Mouse (Mus musculus) CH12.LX (cell line): ENCODE data around the gene Mrpl3. TPM values are rescaled to one million over a fixed set of nuclear protein-coding genes. Genes with fewer than 3 reads are reported as not detected.
"Not testable (repeated sequence)": the region's sequence is repeated elsewhere in the genome, so short reads cannot be mapped to it uniquely, and the experiment has no call there.

ENCODE experiments used
- DNase-seq: peaks from one replicate; pipeline ENCODE4 v3.0.0-alpha.2; 2013; ENCODE audit errors: extremely low read depth
- H3K27ac ChIP-seq: 2 replicates; pipeline ENCODE4 v1.5.1; 2012; ENCODE audit warnings: low read depth, mild to moderate bottlenecking, control low read depth, moderate library complexity; ENCODE audit not compliant: insufficient read depth
- H3K27me3 ChIP-seq: replicated peaks from 2 replicates; pipeline ENCODE3; 2012; ENCODE audit warnings: inconsistent platforms
- H3K36me3 ChIP-seq, 2 experiments: replicated peaks in 1 of 2; 2 replicates each; pipeline versions ENCODE3 to v1.6.1; 2012; ENCODE audit warnings: inconsistent platforms in 1 of 2, low read length in 1 of 2, mild to moderate bottlenecking in 1 of 2, mixed read lengths in 1 of 2, moderate library complexity in 1 of 2; ENCODE audit not compliant: control insufficient read depth in 1 of 2, insufficient read depth in 1 of 2
- H3K4me1 ChIP-seq, 2 experiments: 2 replicates each; pipeline ENCODE4 v1.6.1; 2012; ENCODE audit warnings: inconsistent platforms in 1 of 2, moderate library complexity in 1 of 2; ENCODE audit not compliant: insufficient read depth in 2 of 2, control insufficient read depth in 1 of 2
- H3K4me2 ChIP-seq: 2 replicates; pipeline ENCODE4 v1.6.1; 2012; ENCODE audit warnings: low read depth, mild to moderate bottlenecking, control low read depth; ENCODE audit not compliant: poor library complexity, insufficient read depth, severe bottlenecking
- H3K4me3 ChIP-seq, 3 experiments: fragments of 150-350 bp in 1 of 3; sonication (generic) in 1 of 3; replicated peaks in 1 of 3; 2 replicates each; pipeline versions ENCODE3 to v1.5.1; 2011 to 2012; ENCODE audit warnings: low read depth in 2 of 3, low read length in 2 of 3, mild to moderate bottlenecking in 2 of 3, moderate library complexity in 2 of 3, control low read depth in 1 of 3, improper control_type of control experiment in 1 of 3, inconsistent platforms in 1 of 3, mixed read lengths in 1 of 3; ENCODE audit not compliant: poor library complexity in 1 of 3
- H3K79me2 ChIP-seq: replicated peaks from 2 replicates; pipeline ENCODE4 v1.6.1; 2012; ENCODE audit warnings: mild to moderate bottlenecking, moderate library complexity; ENCODE audit not compliant: control insufficient read depth, poor library complexity, insufficient read depth, severe bottlenecking; ENCODE audit errors: extremely low read depth
- H3K9ac ChIP-seq: 2 replicates; pipeline ENCODE4 v1.6.1; 2012; ENCODE audit warnings: low read depth, mild to moderate bottlenecking, control low read depth, moderate library complexity; ENCODE audit not compliant: insufficient read depth
- H3K9me3 ChIP-seq: replicated peaks from 2 replicates; pipeline ENCODE3; 2012; ENCODE audit warnings: low read length, inconsistent platforms, mixed read lengths
- CTCF ChIP-seq, 2 experiments: IDR thresholded peaks in 1 of 2; conservative IDR thresholded peaks in 1 of 2; 2 replicates each; pipeline ENCODE4 v1.5.1; 2011 to 2012; ENCODE audit warnings: low read depth in 2 of 2, low read length in 2 of 2, improper control_type of control experiment in 1 of 2, inconsistent platforms in 1 of 2, mild to moderate bottlenecking in 1 of 2, moderate library complexity in 1 of 2
- ELF1 ChIP-seq: IDR thresholded peaks from 2 replicates; pipeline ENCODE4 v1.6.1; 2014; ENCODE audit warnings: low read depth, mild to moderate bottlenecking, inconsistent platforms, low read length, improper control_type of control experiment
- GABPA ChIP-seq: IDR thresholded peaks from 2 replicates; pipeline ENCODE4 v1.6.1; 2012; ENCODE audit warnings: low read depth, low read length, improper control_type of control experiment, inconsistent platforms; ENCODE audit not compliant: insufficient replicate concordance
- JUN ChIP-seq: IDR thresholded peaks from 2 replicates; pipeline ENCODE4 v1.6.1; 2011; ENCODE audit warnings: low read depth, mild to moderate bottlenecking, low read length, improper control_type of control experiment, moderate library complexity; ENCODE audit not compliant: insufficient read depth
- JUND ChIP-seq: conservative IDR thresholded peaks from 2 replicates; pipeline ENCODE4 v1.6.1; 2011; ENCODE audit warnings: low read depth, low read length, improper control_type of control experiment
- MAFK ChIP-seq: IDR thresholded peaks from 2 replicates; pipeline ENCODE4 v1.6.1; 2011; ENCODE audit warnings: low read length, improper control_type of control experiment; ENCODE audit not compliant: insufficient replicate concordance
- MXI1 ChIP-seq: IDR thresholded peaks from 2 replicates; pipeline ENCODE4 v1.6.1; 2011; ENCODE audit warnings: mild to moderate bottlenecking, low read depth, low read length, improper control_type of control experiment
- MYC ChIP-seq: IDR thresholded peaks from 2 replicates; pipeline ENCODE4 v1.6.1; 2011; ENCODE audit warnings: low read depth, mild to moderate bottlenecking, improper control_type of control experiment, low read length
- NELFE ChIP-seq: IDR thresholded peaks from 2 replicates; pipeline ENCODE4 v1.6.1; 2011; ENCODE audit warnings: low read depth, low read length, improper control_type of control experiment
- PAX5 ChIP-seq: IDR thresholded peaks from 2 replicates; pipeline ENCODE4 v1.6.1; 2012; ENCODE audit warnings: low read length, inconsistent platforms, mixed read lengths
- POLR2AphosphoS2 ChIP-seq: IDR thresholded peaks from 2 replicates; pipeline ENCODE4 v1.6.1; 2011; ENCODE audit warnings: low read depth, low read length, improper control_type of control experiment
- RAD21 ChIP-seq: IDR thresholded peaks from 2 replicates; pipeline ENCODE4 v1.6.1; 2011; ENCODE audit warnings: low read depth, mild to moderate bottlenecking, low read length, improper control_type of control experiment, moderate library complexity
- ZC3H11A ChIP-seq: IDR thresholded peaks from 2 replicates; pipeline ENCODE4 v1.6.1; 2012; ENCODE audit warnings: low read depth, mild to moderate bottlenecking, inconsistent platforms, low read length, improper control_type of control experiment
- ZKSCAN1 ChIP-seq: IDR thresholded peaks from 2 replicates; pipeline ENCODE4 v1.6.1; 2012; ENCODE audit warnings: low read depth, inconsistent platforms, low read length, improper control_type of control experiment, borderline replicate concordance
- dilution Hi-C: fragments of 300-500 bp; cut with MboI; formaldehyde crosslinking; loops from 2 replicates; pipeline ENCODE4 v1.14.3; 2020; ENCODE audit warnings: low sequenced_read_pairs; ENCODE audit not compliant: extremely low pct_unique_long_range_greater_than_20kb, extremely low pct_ligation_motif_present
- in situ Hi-C: fragments of 300-500 bp; cut with MboI; formaldehyde crosslinking; loops from 3 replicates; pipeline ENCODE4 v1.14.3; 2019; ENCODE audit warnings: low sequenced_read_pairs, low pct_ligation_motif_present, low pct_unique_long_range_greater_than_20kb, mixed read lengths
- polyA plus RNA-seq: library from polyadenylated mRNA; unstranded; fragments of >175 nt; gene quantifications from 2 replicates; pipeline ENCODE4 v1.2.1, GENCODE M21; 2012; ENCODE audit warnings: low read depth; ENCODE audit not compliant: insufficient read length
- total RNA-seq, 2 experiments: library from RNA; depleted of rRNA; stranded (reverse); fragments of 300-350 nt in 1 of 2; fragments of >200 nt in 1 of 2; gene quantifications; 2 replicates each; pipeline ENCODE4 v1.2.3; 2012 to 2014

Gene Mrpl3
- total and polyA plus RNA-seq, 3 experiments = 106 to 224 (median 185) TPM

GRCm38 (mm10) chr9:105101911-105102310, 48.9 kb downstream of the Mrpl3 start (continued):
- TF ChIP-seq PAX5 = no peak

- dilution Hi-C loops = no loop called here
- H3K4me3 ChIP-seq = no peak overlapping the region
- no peak overlapping the region for H3K27ac ChIP-seq
- in situ Hi-C loops = no loop called here
- H3K79me2 ChIP-seq = no peaks in the 10 kb centered on the region
- peaks cover 3% of the 10 kb centered on the region for H3K27me3 ChIP-seq
- no peak for TF ChIP-seq MAFK
- no peak for TF ChIP-seq MYC
- no peak for TF ChIP-seq GABPA
- no peak for TF ChIP-seq CTCF (conservative IDR thresholded peaks at IDR 0.05 in 1 of 2, IDR thresholded peaks at IDR 0.05 in 1 of 2; ENCODE audit: low read depth in 2 of 2, low read length in 2 of 2)
- no peak for TF ChIP-seq RAD21
- no peak for TF ChIP-seq JUN
- TF ChIP-seq JUND = no peak
- no peak for TF ChIP-seq POLR2AphosphoS2
- no peak for TF ChIP-seq ELF1
- TF ChIP-seq ZKSCAN1 = no peak
- no peak for TF ChIP-seq NELFE
- no peak for TF ChIP-seq MXI1
- no peak for TF ChIP-seq ZC3H11A
- no peak for DNase-seq
- no peaks in the 10 kb centered on the region; a peak in 1 of 4 replicates for H3K4me1 ChIP-seq
- H3K36me3 ChIP-seq = no peaks in the 10 kb centered on the region
- H3K9ac ChIP-seq = no peak overlapping the region
- no peaks in the 10 kb centered on the region for H3K9me3 ChIP-seq
- no peak overlapping the region for H3K4me2 ChIP-seq
These were observed 50.9 kb downstream of the Mrpl3 start for GRCm38 (mm10) chr9:105103893-105104292.

- in situ Hi-C loops = loop anchor here (25.0 kb wide), 1 partner anchor 262 kb away; the partner anchor contains the start of genes Aste1 and Nek11
- H3K4me2 ChIP-seq, H3K9ac ChIP-seq, DNase-seq, H3K79me2 ChIP-seq, H3K27ac ChIP-seq, H3K27me3 ChIP-seq, H3K4me3 ChIP-seq, H3K9me3 ChIP-seq, dilution Hi-C loops: not testable (repeated sequence)
- H3K4me1 ChIP-seq = peaks cover 5 to 20% of the 10 kb centered on the region in 2 experiments
- H3K36me3 ChIP-seq = peaks cover 3 to 23% of the 10 kb centered on the region in 2 experiments
These were observed 72.2 kb downstream of the Mrpl3 start for GRCm38 (mm10) chr9:105125206-105125605.

Other genes starting within 250 kb of the Mrpl3 start
- 13.2 and 18.9 TPM in 2 replicates for gene Nudt16, start 78.6 kb downstream of the Mrpl3 start, total RNA-seq (2012; rRNA removed)
- gene Nudt16, start 78.6 kb downstream of the Mrpl3 start, total RNA-seq (2014; rRNA removed) = 18.5 and 22.2 TPM in 2 replicates
- gene Nudt16, start 78.6 kb downstream of the Mrpl3 start, polyA plus RNA-seq = 15.4 and 20.6 TPM in 2 replicates
- not detected in 2 replicates for gene 1700080E11Rik, start 91.9 kb downstream of the Mrpl3 start, total RNA-seq (2012; rRNA removed)
- not detected in 2 replicates for gene 1700080E11Rik, start 91.9 kb downstream of the Mrpl3 start, total RNA-seq (2014; rRNA removed)
- gene 1700080E11Rik, start 91.9 kb downstream of the Mrpl3 start, polyA plus RNA-seq = not detected in 2 replicates